Mouse (Mus musculus) frontal cortex, postnatal 10 days (tissue): Measurements from ENCODE around the gene Rhof.
A peak's percentile ranks its signal among the peaks of the same experiment; 100 is the strongest.

Experiments used
- DNase-seq, 2 experiments: peaks; one replicate each; pipeline ENCODE4 v3.0.0; 2022; ENCODE audit warnings: low spot score in 2 of 2, mixed read lengths in 1 of 2

Gene Rhof

DNA sequence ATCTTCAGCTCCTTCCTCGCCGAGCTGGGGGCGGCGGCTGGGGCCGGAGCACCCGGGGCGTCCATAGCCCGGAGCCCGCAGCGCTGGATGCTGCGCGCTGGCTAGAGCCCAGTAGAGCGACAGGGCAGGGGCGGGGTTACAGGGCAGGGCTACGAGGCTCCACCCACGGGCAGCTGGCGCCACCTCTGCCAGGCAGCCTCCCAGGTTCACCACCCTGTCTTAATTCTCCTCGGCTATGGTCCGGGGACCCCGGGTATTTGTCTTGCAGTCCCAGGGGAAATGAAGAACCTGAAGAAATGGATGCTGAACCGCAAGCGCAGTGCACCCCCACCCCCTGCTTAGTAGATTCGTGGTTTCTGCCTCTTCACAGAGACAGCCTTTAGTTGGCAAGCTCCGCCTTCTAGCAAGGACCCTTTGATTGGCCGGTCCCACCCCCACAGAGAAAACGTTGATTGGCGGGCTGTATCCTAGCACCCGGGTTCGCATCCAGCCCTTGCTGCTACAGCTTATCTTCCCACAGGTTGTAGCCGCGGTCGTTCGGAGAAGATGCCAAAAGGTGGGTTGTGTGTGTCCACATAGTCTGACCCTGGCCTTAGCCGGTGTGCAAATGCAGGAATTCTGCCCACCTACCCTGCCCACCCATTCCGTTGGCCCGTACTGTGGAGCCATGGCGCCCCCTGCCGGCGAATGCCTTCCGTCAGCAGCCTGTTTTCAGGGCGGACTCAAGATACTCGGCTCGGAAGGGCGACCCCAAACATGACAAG is at the start of gene Rhof:
TSS of gene Rhof (minus strand) at position 385 of the 764 bp plus-strand sequence.
- peak; percentile 80 to 88 for DNase-seq

DNA sequence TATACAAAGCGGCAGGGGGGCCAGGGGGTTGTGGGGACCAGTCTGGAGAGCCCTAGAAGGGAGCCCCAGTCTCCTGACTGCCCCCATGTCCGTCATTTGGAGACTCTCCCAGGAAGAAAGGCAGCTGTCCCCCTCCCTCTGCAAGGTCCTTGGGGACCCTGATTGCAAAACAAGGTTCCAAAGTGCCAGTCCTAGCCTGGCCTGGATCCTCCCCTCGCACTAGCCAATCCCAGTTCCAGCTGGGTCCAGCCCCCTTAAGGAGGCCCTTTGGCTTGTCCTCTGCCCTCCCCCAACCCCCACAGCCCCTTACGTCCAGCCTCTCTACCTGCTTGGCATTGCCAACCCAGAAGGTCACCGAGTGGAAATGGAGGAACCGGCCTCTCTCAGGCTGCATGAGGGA is 49.0 kb upstream of the Rhof start:
- no peak for DNase-seq

DNA sequence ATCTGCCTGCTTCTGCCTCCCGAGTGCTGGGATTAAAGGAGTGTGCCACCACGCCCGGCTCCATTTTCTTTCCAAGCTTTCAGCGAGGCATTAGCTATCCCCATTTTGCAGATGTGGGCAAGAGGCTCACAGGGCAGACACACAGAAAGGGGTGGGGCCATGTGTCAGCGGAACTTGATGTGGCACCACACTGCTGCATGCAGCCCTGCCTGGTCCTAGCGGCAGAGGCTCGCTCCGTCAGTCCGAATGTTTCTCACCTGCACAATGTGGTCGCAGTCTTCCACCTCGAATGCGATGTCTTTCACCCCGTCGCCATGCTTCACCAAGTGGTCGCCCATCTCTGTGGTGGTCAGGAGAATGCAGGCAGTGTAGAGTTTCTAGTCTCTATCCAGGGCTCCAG is 47.9 kb upstream of the Rhof start:
- DNase-seq, result no peak

DNA sequence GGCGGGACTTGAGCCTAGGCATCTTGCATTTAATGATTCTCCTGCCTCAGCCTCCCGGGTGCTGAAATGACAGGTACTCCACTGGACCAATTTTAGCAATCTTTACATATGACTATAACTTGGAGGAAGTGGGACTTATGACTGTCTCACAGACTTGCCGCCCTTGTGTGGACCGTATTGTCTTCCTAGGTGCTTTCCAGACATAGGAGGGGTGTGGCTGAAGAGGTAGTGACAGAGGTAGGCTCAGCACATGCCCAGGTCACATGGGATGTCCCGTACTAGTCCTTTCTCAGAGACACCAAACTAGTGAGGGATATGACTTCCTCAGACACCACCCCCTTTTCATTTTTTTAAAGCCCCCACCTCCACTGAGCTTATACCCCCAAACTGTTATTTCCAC is 46.3 kb upstream of the Rhof start:
- no peak for DNase-seq

DNA sequence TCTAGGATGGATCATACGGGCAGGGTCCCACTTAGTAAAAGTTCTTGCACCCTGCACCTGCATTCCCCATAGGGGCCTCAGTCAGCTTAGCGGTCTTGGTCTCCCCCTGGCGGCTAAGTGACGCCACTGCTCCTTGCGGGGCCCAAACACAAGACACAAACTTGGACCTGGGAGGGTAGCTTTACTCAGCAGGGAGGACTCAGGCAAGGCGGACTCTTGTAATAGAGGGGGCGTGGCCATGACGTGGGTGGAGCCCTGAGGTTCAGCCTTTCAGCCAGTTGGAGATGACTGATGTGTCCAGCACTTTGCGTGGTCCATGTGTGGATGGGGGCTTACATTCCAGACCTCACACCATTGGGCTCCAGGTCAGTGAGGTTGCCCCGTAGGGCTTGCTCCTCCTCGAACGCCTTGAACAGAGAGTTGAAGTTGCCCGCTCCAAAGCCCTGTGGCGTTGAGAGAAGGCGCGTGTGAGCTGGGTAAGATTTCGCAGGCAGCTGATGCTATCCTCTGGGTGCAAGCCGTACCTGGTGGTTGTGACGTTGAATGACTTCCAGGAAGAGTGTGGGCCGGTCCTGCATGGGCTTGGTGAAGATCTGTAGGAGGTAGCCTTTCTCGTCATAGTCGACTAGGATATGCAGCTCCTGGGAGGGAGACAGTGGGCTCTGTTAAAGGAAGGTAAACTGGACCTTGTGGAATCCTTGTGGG is 39.3 kb upstream of the Rhof start:
- DNase-seq, result peak; percentile 59 to 78

DNA sequence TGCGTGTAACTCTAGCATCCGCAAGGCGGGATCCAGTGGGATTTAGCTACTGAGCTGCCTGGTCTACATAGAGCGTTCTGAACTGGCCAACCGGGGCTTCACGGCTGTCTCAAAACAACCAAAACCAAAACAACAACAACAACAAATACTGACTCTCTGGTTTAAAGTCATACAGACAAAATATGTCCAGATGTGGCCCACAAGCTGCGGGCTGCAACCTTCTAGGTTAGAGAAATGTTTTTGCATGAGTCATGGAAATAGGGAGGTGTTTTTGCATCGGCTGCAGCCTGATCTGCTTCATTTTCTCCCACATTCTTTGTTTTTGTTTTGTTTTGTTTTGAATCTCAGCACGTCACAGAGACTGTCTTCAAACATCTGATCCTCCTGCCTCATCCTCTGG is 37.9 kb upstream of the Rhof start:
- no peak for DNase-seq

DNA sequence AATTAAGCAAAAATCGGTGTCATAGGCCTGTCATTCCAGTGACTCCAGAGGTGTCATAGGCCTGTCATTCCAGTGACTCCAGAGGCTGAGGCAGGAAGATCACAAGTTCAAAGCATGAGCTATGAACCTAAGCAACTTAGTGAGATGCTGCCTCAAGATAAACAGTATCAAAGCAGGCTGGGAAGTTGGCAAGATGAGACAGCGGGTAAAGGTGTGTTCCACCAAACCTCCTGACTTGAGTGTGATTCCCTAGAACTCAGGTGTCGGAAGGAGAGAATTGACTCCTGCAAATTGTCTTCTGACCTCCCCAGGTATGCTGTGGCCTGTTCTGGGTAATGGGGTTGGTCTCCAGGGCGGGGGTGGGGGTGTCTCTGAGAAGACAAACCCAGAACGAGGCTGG is 36.8 kb upstream of the Rhof start, which contains the start of gene Psmd9:
TSS of gene Psmd9 (plus strand) at position 130 of the 400 bp plus-strand sequence.
- no peak for DNase-seq

DNA sequence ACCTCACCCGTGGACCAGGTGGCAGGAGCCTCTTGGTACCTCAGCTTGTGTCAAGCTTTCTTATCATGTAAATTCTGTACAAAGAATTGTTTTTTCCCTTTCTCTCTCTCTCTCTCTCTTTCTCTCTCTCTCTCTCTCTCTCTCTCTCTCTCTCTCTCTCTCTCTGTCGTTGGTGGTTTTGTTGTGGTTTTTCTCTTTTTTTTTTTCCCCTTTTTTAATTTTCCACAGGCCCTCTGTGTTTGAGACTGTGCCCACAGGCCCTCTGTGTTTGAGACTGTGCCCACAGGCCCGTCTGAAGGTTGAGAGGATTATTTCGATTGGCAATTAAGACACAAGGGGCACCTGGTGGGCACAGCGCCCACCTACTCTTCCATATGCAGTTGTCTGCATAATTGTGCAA is 35.1 kb upstream of the Rhof start:
- no peak for DNase-seq

DNA sequence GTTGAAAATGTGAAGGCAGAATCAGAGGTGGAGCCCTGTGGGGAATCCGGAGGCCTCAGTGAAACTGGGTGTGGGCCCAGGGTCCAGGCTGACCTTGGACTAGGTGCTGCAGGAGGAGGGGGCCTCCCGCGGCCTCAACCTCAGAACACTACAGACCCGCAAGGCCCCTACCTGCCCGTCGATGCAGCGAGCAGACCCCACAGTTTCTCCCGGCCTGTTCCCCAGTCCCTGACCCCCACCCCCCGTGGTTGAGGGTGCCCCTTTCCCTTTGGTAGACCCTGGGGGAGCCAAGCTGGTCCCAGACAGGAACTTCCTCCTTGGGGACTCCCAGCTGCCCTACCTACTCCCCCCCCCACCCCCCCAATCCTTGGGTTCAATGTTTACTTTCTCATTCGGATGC is 33.9 kb upstream of the Rhof start:
- no peak for DNase-seq

DNA sequence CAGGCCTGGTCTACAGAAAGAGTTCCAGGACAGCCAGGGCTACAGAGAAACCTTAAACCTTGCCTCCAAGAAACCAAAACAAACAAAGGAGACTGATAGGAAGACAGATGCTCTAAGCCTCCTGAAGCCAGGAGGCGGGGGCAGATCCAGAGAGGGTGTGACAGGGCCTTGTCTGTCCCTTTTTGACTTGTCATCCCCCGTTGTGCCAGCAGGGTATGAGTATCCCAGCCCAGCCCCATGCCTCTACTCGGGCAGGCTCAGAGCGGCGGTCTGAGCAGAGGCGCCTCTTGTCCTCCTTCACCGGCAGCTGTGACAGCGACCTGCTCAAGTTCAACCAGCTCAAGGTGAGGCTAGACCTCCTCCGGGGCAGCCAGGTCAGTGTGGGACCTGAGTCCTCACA is 30.4 kb upstream of the Rhof start:
- no peak for DNase-seq

DNA sequence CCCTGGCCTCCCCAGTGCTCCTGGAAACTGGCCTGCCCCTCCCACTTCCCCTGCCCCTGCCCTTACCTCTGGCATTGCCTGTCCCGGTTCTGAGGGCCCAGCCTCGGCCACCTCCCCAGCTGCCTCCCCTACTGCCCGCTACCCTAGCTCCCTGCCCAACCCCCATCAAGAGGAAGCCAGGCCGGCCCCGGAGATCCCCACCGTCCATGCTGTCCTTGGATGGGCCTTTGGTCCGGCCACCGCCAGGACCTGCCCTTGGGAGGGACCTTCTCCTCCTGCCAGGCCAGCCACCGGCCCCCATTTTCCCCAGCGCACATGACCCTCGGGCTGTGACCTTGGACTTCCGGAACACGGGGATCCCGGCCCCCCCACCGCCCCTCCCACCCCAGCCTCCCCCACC is 27.8 kb upstream of the Rhof start:
- no peak for DNase-seq

DNA sequence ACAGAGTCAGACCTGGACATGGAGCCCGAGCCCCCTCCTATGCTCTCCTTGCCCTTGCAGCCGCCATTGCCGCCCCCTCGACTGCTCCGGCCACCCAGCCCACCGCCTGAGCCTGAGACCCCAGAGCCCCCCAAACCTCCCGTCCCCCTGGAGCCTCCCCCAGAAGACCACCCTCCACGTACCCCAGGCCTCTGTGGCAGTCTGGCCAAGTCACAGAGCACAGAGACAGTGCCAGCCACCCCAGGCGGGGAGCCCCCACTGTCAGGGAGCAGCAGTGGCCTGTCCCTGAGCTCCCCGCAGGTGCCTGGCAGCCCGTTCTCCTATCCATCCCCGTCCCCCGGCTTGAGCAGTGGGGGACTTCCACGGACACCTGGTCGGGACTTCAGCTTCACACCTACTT is 27.4 kb upstream of the Rhof start:
- DNase-seq, result no peak

DNA sequence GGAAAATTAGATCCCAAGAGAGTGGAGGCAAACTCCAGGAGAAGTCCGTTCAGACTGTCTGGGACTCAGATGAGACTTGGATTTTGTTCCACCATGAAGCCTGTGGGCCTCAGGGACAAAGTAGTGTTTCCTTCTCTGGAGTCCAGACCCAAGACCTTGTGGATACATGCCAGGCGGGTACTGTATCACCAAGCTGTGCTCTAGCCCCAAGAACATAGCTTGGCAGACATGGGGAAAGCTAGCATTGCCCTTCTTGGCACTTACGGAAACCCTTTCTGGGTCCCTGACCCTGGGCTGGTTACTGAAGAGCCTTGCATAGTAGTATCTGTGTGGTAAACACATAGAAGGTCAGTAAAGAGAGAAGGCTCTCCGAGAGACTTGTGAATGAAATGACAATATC is 27.0 kb upstream of the Rhof start:
- DNase-seq, result no peak

DNA sequence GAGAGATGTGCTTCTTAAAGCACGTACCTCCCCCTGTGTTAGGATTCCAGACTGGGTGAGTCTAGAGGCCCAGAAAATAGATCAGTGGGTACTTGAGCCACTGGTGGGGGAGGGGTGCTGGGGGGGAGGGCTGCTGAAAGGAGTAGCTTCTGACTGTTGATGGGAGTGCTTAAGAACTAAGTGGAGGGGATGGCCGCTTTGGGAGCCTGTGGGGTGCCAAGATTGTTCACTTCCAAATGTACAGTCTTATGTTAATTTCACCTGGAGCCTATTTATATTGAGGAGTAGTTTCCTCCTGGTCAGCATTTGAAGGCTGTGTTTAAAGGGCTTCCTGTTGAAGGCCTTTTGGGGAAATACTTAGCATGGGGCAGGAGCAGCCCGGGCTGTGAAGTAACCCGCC is 25.5 kb upstream of the Rhof start:
- no peak for DNase-seq

DNA sequence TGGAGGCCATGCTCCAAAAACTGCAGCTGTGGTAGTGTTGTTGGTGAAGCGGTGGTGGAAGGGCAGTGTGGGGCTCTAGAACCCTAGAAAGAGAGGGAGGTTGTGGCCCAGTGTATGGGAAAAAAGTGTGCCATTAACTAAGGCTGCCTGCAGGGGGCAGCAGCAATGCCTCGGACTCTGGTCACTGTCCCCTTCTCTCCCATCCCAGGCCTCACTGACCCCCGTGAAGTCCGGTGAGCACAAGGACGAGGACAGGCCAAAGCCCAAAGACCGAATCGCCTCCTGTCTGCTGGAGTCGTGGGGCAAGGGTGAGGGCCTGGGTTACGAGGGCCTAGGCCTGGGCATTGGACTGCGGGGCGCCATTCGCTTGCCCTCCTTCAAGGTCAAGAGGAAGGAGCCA is 24.3 kb upstream of the Rhof start:
- DNase-seq, result no peak

DNA sequence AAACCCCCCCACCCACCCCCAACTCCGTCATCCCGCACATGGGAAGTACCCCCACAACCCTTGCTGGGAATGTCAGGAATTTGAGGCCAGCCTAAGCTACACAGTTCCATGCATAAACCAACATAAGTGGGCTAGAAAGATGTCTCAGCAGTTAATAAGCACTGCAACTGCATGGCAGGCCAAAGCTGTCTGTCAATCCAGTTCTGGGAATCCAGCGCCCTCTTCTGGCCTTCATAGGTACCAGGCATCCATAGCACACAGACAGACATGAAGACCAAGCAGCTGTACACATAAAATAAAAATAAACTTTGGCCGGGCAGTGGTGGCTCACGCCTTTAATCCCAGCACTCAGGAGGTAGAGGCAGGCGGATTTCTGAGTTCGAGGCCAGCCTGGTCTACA is 22.9 kb upstream of the Rhof start:
- DNase-seq, result no peak

DNA sequence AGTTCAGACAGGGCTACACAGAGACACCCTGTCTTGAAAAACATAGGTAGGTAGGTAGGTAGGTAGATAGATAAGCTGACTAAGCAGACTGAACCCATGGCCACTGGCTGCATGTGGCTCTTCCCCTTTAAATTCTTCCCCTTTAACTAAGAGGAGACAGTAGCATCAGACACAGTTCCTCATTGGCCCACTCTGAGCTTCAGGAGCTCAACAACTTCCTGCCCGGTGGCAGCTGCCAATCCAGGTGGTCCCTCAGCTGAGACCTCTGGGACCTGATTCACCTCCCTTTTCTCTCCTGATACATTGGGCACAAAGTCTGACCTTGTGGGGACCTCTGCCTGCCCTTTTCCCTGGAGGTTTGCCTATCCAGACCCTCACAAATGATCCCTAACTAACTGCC is 20.4 kb upstream of the Rhof start:
- DNase-seq, result no peak

DNA sequence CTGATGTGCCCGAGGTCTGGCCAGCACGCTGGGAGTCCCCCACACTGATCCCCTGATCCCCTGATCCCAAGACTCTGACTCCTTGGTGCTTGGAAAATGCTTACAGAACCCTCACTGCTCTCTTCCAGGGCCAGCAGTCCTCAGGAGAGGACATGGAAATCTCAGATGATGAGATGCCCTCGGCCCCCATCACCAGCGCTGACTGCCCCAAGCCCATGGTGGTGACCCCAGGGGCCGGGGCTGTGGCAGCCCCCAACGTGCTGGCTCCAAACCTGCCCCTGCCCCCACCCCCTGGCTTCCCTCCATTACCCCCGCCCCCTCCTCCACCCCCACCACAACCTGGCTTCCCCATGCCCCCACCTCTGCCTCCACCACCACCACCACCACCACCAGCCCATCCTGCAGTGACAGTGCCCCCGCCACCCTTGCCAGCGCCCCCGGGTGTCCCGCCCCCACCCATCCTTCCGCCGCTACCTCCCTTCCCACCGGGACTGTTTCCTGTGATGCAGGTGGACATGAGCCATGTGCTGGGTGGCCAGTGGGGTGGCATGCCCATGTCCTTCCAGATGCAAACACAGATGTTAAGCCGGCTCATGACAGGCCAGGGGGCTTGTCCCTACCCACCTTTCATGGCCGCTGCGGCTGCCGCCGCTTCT is 19.3 kb upstream of the Rhof start:
- no peak for DNase-seq

DNA sequence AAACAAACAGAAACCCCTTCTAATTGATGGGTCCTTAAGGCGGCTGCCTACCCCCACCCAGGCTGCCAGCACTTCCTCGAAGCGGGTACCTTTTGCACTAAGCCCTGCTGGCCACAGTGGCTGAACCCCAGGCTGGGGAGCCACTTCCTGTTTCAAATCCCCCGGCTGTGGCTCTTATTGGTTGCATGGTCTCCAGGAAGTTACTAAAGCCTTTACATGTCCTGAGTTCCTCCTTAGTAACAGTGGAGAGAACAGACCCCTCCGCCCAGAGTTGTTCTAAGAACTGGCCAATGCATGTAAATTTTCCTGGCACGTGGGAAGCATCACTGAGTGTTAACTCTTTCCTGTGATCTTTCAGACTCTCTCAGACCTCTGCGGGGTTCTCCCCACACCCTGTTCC is 18.6 kb upstream of the Rhof start:
- DNase-seq, result no peak

DNA sequence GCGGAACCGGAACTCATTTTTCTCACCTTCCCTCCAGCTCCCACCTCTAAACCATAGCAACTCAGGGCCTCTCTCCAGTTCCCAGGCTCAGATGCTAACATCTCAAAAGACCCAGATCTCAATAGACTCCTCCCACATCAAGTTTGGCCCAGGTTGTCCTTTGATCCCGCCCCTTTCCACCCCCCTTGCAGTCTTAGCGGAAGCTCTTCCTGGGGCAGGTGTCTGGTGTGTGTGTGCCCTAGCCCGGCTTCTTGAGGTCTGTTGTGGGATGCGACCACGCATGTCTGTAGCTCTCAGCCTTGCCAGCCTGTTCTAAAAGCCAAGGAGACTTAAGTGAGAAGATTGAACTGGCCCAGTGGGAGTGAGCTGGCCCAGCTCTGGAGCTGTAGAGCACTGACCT is 18.1 kb upstream of the Rhof start:
- DNase-seq, result no peak

DNA sequence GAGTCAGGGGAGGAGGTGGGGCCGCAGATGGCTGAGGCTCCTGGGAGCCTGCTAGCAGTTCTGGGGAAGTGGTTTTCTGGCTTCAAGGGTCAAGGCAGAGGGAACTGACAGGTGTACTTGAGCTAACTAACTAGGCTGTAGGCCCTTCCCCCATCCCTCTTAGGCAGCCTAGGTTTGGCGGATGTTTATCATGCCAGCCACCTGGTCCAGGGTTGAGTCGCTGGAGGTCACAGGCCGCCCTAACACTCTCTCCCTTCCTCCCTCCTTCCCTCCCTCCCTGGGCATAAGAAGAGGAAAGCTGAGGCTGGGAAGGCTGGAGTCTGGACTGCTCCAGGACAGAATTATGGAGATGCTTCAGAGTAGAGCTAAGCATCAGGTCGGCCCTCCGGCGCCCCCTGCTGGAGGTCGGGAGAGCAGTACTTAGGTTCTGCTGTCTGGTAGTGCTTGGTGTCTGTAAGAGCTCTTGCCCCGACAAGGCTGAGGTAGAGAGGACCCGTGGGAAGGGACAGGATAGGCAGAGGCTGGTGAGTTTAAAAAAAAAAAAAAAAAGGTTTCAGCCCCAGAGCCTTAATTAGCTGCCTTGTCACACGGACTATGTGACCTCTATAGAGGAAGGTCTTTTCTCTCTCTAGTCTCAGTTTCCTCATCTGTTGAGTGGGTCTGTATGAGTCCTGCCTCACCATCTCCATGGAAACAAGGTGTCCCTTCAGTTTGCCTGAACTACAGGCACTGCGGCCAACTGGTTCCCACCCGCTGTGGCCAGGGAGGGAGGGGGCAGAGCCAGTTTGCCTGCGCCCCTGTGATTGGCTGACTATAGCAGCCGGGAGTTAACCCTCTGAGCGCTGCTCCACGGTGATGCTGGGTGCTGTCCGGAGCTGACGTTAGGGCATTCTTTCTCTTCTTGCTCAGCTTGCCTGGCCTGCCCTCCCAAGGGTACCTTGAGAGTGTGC is 17.2 kb upstream of the Rhof start:
- peak; percentile 85 to 87 for DNase-seq
